Mouse (Mus musculus): Measurements from ENCODE around the gene Gna15.

The Gna15 gene

GRCm38 (mm10) chr10:81523142-81523541 lies 883 bp downstream of the Gna15 start:
- DNase-seq = no peak

- DNase-seq = peak; percentile 92
Measured at GRCm38 (mm10) chr10:81519978-81520365, 4.1 kb downstream of the Gna15 start.

- peak; percentile 97 for DNase-seq
Measured at GRCm38 (mm10) chr10:81519227-81519977, 4.6 kb downstream of the Gna15 start.

GRCm38 (mm10) chr10:81518546-81518945 lies 5.5 kb downstream of the Gna15 start:
- peak; percentile 95 for DNase-seq

GRCm38 (mm10) chr10:81517227-81517626 lies 6.8 kb downstream of the Gna15 start:
- DNase-seq = peak; percentile 92

- no peak for DNase-seq
Measured at GRCm38 (mm10) chr10:81513798-81514197, 10.2 kb downstream of the Gna15 start.

GRCm38 (mm10) chr10:81510246-81510810 lies 13.7 kb downstream of the Gna15 start:
- no peak for DNase-seq

GRCm38 (mm10) chr10:81507691-81508489 lies 16.1 kb downstream of the Gna15 start:
- peak; percentile 86 for DNase-seq

GRCm38 (mm10) chr10:81507095-81507494 lies 16.9 kb downstream of the Gna15 start:
- no peak for DNase-seq

GRCm38 (mm10) chr10:81505016-81505664 lies 18.9 kb downstream of the Gna15 start:
- DNase-seq = no peak

GRCm38 (mm10) chr10:81502658-81503057 lies 21.4 kb downstream of the Gna15 start:
- DNase-seq = peak; percentile 98

GRCm38 (mm10) chr10:81501863-81502262 lies 22.2 kb downstream of the Gna15 start:
- DNase-seq = peak; percentile 90

GRCm38 (mm10) chr10:81500032-81500431 lies 24.0 kb downstream of the Gna15 start, which contains the start of gene S1pr4:
S1pr4 (minus strand) TSS chr10:81500132.
- DNase-seq = no peak

GRCm38 (mm10) chr10:81499250-81499901 lies 24.6 kb downstream of the Gna15 start:
- peak; percentile 98 for DNase-seq

GRCm38 (mm10) chr10:81498316-81499249 lies 25.4 kb downstream of the Gna15 start:
- DNase-seq = peak; percentile 94

GRCm38 (mm10) chr10:81497401-81498270 lies 26.4 kb downstream of the Gna15 start:
- DNase-seq = peak; percentile 93

- DNase-seq = peak; percentile 91
Measured at GRCm38 (mm10) chr10:81496969-81497368, 27.1 kb downstream of the Gna15 start.

- DNase-seq = peak; percentile 100
Measured at GRCm38 (mm10) chr10:81496264-81496901, 27.6 kb downstream of the Gna15 start, which contains the start of gene Ncln. Ncln (minus strand) TSS chr10:81496392.

- DNase-seq = no peak
Measured at GRCm38 (mm10) chr10:81495616-81496263, 28.3 kb downstream of the Gna15 start.

All from heart, adult 11 months (tissue).